Mouse (Mus musculus): Measurements from ENCODE around the gene Ppt2.

DNA sequence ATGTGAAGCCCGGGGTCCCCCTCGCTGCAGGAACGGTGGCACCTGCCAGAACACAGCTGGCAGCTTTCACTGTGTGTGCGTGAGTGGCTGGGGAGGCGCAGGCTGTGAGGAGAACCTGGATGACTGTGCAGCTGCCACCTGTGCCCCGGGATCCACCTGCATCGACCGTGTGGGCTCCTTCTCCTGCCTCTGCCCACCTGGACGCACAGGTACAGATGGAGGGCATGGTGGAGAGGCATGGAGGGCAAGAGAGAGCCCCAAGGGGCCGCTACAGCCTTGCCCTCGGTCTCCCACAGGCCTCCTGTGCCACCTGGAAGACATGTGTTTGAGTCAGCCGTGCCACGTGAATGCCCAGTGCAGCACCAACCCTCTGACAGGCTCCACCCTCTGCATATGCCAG is 59.9 kb downstream of the Ppt2 start:
- no peak for TF ChIP-seq CTCF (IDR thresholded peaks at IDR 0.05; ENCODE audit: control insufficient read depth, insufficient read depth, insufficient replicate concordance, low read depth, low read length)
- no peak for TF ChIP-seq POLR2A (IDR thresholded peaks at IDR 0.05; ENCODE audit: control insufficient read depth, low read depth, low read length)

All from testis, adult 2 months (tissue).